Mouse (Mus musculus) thymus, postnatal 0 days (tissue): Measurements from ENCODE around the gene Mtmr10. TPM values are rescaled to one million over a fixed set of nuclear protein-coding genes. Genes with fewer than 3 reads are reported as not detected.

Experiments
- DNase-seq: peaks from one replicate; pipeline ENCODE4 v3.0.0-alpha.2; 2015; ENCODE audit warnings: low spot score
- microRNA-seq: library from miRNA; unstranded; fragments of <30 nt; microRNA quantifications from one replicate; pipeline ENCODE4, GENCODE M21; 2016; ENCODE audit warnings: borderline number of aligned reads
- polyA plus RNA-seq: library from polyadenylated mRNA; unstranded; fragments of >200 nt; fragmentation: Nextera tagmentation; extraction: Ambion mirVana; gene quantifications from 2 replicates; pipeline ENCODE4 v1.2.1, GENCODE M21; 2015

The Mtmr10 gene
- polyA plus RNA-seq, 1 experiment from 2014 or later: 9.4 TPM

DNA sequence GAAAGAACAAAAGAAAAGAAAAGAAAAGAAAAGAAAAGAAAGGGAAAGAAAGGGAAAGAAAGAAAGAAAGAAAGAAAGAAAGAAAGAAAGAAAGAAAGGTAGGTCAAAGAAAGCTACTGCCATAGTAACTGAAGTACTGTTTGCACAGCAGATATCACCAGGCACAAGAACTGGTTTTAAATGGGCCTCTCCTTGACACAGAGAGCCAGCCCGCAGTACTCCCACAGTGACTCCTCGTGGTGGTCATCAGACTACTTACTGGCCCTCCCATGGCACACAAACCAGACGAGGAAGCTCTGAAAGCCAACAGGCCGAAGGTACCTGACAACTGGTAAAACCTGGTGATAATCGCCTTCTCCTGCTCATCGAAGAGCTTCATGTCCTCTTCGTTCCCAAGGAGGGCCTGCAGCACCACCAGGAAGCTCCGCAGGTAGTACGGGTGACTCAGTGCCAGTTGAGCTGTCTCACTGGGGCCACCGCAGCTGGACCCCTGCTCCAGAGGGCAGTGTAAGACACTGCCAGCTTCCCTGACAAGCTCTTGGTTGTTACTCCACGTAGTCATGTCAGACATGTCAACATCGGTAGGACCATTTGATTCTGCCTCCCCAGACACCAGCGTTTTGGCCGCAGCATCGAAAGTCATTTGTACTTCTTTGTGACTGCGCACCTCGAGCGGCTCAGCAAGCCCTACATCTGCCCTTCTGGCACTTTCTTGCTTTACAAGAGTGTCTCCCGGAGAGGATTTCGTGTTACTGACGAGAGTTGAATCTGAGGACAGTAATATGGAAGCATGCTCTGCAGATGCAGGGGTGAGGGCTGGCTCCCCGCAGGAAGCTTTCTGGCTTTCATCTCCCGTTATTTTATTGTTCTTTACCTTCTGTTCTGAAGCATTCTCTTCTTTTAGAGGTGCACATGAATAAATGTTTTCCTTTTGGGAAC, 84.8 kb downstream of the Mtmr10 start:
- no peak for DNase-seq

DNA sequence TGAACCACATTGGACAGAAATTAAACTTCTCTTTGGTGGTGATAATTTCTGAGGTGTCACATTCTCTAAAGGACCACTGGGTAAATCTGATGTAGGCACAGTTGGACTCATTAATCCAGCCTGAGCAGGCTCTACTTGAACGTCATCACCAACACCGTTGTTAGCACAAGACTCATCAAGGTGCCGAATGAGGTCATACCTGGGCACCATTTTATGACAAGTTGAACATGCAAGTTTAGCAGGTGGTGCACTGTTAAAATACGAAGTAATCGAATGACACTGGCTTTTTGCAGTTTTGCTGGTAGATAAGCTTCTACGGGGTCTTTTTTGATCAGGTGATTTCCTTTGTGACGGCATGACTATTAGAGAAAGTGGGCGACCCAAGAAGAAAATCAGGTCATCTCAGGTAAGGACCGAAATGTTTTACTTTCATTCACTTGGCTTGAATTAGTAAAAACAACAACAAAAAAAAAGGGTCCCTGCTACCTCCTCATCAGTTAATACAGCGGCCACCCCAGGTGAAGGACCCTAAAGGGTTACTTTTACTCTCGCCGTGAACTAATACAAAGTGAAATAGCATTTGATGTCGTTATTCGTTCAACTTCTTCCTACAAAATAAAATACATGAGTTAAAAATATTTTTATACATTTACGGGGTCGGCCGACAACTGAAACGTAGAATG, 85.8 kb downstream of the Mtmr10 start:
- no peak for DNase-seq

DNA sequence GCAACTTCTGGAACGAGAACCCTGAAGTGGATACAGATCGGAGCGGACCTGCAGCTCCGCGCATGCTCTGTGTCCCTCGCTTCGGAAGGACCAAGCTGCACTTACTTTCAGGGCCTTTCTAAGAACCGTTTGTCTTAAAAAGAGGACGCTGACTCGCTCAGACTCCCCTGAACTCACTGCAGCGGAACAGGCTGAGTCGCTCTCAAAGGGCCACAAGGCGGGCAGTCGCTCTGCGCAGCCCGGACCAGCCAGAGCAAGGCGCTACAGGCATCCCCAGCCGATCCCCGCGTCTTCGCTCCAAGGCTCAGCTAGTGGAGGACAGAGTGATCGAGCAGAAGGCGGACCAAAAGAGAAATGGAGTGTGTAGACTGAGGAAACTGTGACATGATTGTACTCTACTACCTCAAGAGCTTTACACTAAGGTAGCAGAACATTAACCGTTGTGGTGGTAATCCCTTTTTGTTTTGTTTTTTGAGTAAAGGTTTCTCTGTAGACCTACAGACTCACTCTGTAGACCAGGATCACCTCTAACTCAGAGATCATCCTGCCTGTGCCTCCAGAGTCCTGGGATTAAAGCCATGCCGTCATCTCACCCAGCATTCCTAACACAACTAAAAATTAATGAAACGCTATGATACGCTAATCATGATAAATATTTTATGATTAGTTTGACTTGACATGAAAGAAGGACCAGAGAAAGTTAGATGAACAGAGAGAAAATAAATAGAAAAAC, 86.5 kb downstream of the Mtmr10 start, which contains the start of gene Fan1:
Gene Fan1 (minus strand): TSS at position 266 of the 733 bp plus-strand sequence.
- DNase-seq: peak; percentile 88

Small RNA genes lying within 50 kb of the gene (microRNA-seq; reads per million reads assigned to microRNA genes)
- not detected for gene Mir6416

Other genes with a start within 250 kb of the Mtmr10 start
- gene Trpm1, start 133.8 kb upstream of the Mtmr10 start, polyA plus RNA-seq: 1.5 and 1.8 TPM in 2 replicates
- gene Fan1, start 86.4 kb downstream of the Mtmr10 start, polyA plus RNA-seq: 3.7 and 5.9 TPM in 2 replicates
- gene Mphosph10, start 104.6 kb downstream of the Mtmr10 start, polyA plus RNA-seq: 46.5 and 49.1 TPM in 2 replicates
- gene Mcee, start 105.0 kb downstream of the Mtmr10 start, polyA plus RNA-seq: 55.6 and 58.3 TPM in 2 replicates
- gene Apba2, start 214.1 kb downstream of the Mtmr10 start, polyA plus RNA-seq: 4.3 and 5.5 TPM in 2 replicates